Comparison of ENCODE assay signal across 21 mouse cellular contexts in the genomic region with DNA sequence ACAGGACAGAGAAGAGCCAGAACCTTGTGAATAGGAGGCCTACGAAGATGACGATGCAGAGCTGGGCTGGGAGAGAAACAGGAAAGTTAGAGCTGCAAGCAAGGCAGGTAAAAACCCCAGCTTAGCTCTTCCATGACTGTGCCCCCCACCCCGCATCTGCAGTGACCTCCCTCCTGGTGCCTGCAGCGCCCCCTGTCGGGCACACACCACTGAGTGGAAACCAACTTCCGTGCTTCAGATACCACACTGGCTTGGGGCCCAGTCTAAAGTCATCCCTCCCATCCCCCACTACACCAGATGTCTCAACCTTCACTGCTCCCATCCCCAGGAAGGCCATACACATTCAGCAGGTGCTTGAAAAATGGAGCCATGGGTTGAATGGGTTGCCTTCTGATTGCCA. TPM values are rescaled to one million over a fixed set of nuclear protein-coding genes. Genes with fewer than 3 reads are reported as not detected.
A peak's percentile ranks its signal among the peaks of the same experiment; 100 is the strongest.
DNase-seq lines count a peak whose midpoint lies in the region; TF ChIP-seq lines count a peak whose summit lies in the region.
"Had no signal": no experiment of that assay in that cellular context is flagged by ENCODE, and none has a peak within 500 bp of the region (broad histone marks: within the 10 kb centered on the region; RNA-seq: fewer than 3 reads in every experiment).

No protein-coding gene starts in this region.

- no peak for TF ChIP-seq POLR2A in liver, adult 2 months (IDR thresholded peaks at IDR 0.05; ENCODE audit: extremely low read depth, insufficient read depth, low read length)

- DNase-seq in gastrocnemius, adult 2 months = no peak
- DNase-seq in gastrocnemius, postnatal 10 days = no peak
- DNase-seq in liver, adult 2 months (ENCODE audit: extremely low read depth, low read depth, low spot score) = no peak
- DNase-seq in liver = no peak
- peak; percentile 48 for DNase-seq in thymus, postnatal 4 days
- no peak for DNase-seq in thymus, adult 18-20 months
- DNase-seq in left cerebral cortex, adult 11 months (ENCODE audit: low spot score) = no peak
- DNase-seq in right cerebral cortex, postnatal 25 days = no peak
- DNase-seq: adrenal gland, adult 8-10 months; cerebellum, adult 11-12 months; heart, adult 11 months; kidney, adult 11 months; right cerebral cortex, adult 18-20 months had no signal

- 68% methylated on average over 6 of the region's 6 CpGs for WGBS in liver, adult 2 months

- TF ChIP-seq CTCF in gastrocnemius, adult 2 months (IDR thresholded peaks at IDR 0.05) = 0 out of 2 replicates have a peak, but pooled peaks have one; percentile 3
- TF ChIP-seq CTCF in liver, adult 2 months (IDR thresholded peaks at IDR 0.05; ENCODE audit: low read depth, low read length) = peak; percentile 33

- H3K27ac ChIP-seq in gastrocnemius, adult 2 months = no peak overlapping the region
- no peak overlapping the region for H3K27ac ChIP-seq in liver, adult 2 months (replicated peaks; ENCODE audit: insufficient read depth, low read depth, low read length)
- H3K27ac ChIP-seq: hindbrain, embryonic 13.5 days; stomach, embryonic 15.5 days had no signal

- H3K79me2 ChIP-seq in liver, adult 2 months (ENCODE audit: control insufficient read depth, insufficient read depth, low read length) = no peaks in the 10 kb centered on the region

- H3K36me3 ChIP-seq in liver, adult 2 months (ENCODE audit: control insufficient read depth, insufficient read depth, low read length) = no peaks in the 10 kb centered on the region
- H3K36me3 ChIP-seq: hindbrain, embryonic 13.5 days; stomach, embryonic 15.5 days had no signal

- no peak overlapping the region for H3K9ac ChIP-seq in liver, adult 2 months (ENCODE audit: low read depth, low read length)
- H3K9ac ChIP-seq: hindbrain, embryonic 13.5 days; stomach, embryonic 15.5 days had no signal

- H3K27me3 ChIP-seq in liver, adult 2 months (ENCODE audit: control insufficient read depth, insufficient read depth, low read length) = no peaks in the 10 kb centered on the region
- H3K27me3 ChIP-seq: stomach, embryonic 15.5 days had no signal

- intact Hi-C loops in gastrocnemius, adult 2 months (cut with DNase I) = no loop called here

- H3K4me1 ChIP-seq in liver, adult 2 months (ENCODE audit: control insufficient read depth, insufficient read depth, low read length) = peaks cover 19% of the 10 kb centered on the region
- H3K4me1 ChIP-seq: megakaryocyte, embryonic 14.5 days; stomach, embryonic 15.5 days had no signal

- no peak overlapping the region for H3K4me3 ChIP-seq in gastrocnemius, adult 2 months
- no peak overlapping the region for H3K4me3 ChIP-seq in liver, adult 2 months (ENCODE audit: insufficient read depth, low read depth, low read length)
- H3K4me3 ChIP-seq: erythroblast, embryonic 14.5 days; hindbrain, embryonic 13.5 days; megakaryocyte, embryonic 14.5 days; stomach, embryonic 15.5 days had no signal

RNA-seq across cellular contexts. Expression of a gene that starts 5.8 kb away (rescaled TPM):
- total RNA-seq in gastrocnemius, adult 2 months (2021) = not detected
- under 1 TPM in 1 of 2 experiments, not detected in 1; 0.41 TPM for total RNA-seq in gastrocnemius, postnatal 10 days (2021)
- 0.20 and 0.74 TPM in 2 replicates for total RNA-seq in liver, adult 2 months (2014; rRNA removed)
- 0.22 and 0.34 TPM in 2 replicates for polyA plus RNA-seq in liver, adult 2 months (2012; rRNA removed)
- total RNA-seq: gastrocnemius, adult 18-20 months; layer of hippocampus, postnatal 10 days; left cerebral cortex, postnatal 14 days had no signal
- polyA plus RNA-seq: erythroblast, embryonic 14.5 days had no signal

RNA-seq across cellular contexts. Expression of a gene that starts 34.7 kb away (rescaled TPM):
- 1 to 10 TPM; 2.6 to 5.2 TPM for total RNA-seq in gastrocnemius, adult 2 months (2021)
- total RNA-seq in gastrocnemius, postnatal 10 days (2021) = 1 to 10 TPM; 5.6 to 7.0 TPM
- total RNA-seq in liver, adult 2 months (2014; rRNA removed) = not detected in 2 replicates
- 0.04 TPM in 1 of 2 replicates, not detected in the other for polyA plus RNA-seq in liver, adult 2 months (2012; rRNA removed)
- total RNA-seq: common myeloid progenitor, adult 5-6 weeks had no signal
- polyA plus RNA-seq: erythroblast, embryonic 14.5 days had no signal

RNA-seq across cellular contexts. Expression of a gene that starts 50.1 kb away (rescaled TPM):
- 10 to 100 TPM; 32.9 to 69.4 TPM for total RNA-seq in gastrocnemius, adult 2 months (2021)
- 10 to 100 TPM; 11.4 to 15.6 TPM for total RNA-seq in gastrocnemius, postnatal 10 days (2021)
- total RNA-seq in liver, adult 2 months (2014; rRNA removed) = 464 and 499 TPM in 2 replicates
- 610 and 703 TPM in 2 replicates for polyA plus RNA-seq in liver, adult 2 months (2012; rRNA removed)
